Mouse (Mus musculus) c-Kit-positive CD71-positive TER-119-negative erythroid progenitor cells, embryonic 14.5 days (primary cell): ENCODE data around the gene Zp3r.
A peak's percentile ranks its signal among the peaks of the same experiment; 100 is the strongest.
"Not testable (repeated sequence)": the region's sequence is repeated elsewhere in the genome, so short reads cannot be mapped to it uniquely, and the experiment has no call there.

ENCODE experiments used
- DNase-seq: peaks from one replicate; pipeline ENCODE4 v3.0.0-alpha.2; 2013; ENCODE audit warnings: low read depth

The Zp3r gene

DNA sequence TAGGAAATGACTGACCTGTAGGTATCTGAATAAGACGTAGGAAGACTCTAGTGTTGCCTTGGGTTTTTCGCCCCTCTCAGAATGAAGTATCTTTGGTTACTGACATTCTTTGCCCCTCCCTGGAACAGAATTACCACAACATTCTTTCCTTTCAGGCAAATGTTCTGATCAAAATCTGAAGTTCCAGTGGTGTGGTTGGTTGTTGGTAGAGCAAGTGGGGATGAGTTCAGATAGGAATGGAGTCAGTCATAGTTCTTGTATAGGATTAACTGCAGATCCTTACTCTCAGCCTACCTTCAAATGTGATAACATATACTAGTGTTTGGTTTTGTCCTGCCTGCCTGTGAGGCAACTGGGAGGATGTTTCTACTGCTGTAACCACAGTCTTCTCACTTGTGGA is at the start of gene Zp3r:
TSS of gene Zp3r (minus strand) at position 101 of the 400 bp plus-strand sequence.
- no peak for DNase-seq

DNA sequence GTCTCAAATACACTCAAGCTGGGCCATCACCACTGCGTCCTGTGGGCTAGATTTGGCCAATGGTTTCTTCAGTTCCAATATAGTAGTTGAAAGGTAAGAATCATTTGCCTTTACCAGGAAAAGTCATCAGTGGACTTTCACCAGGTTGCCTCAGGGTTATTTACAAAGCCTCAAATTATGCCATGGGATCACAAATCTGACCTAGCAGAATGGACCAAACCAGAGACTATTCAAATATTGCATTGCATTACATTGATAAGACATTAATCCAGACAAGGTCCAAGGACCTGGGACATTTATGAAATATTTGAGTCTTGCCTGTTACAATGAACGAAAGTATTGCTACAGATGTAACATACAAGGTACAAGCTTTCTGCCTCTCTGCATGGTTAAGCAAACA is 49.1 kb upstream of the Zp3r start:
- DNase-seq = no peak

DNA sequence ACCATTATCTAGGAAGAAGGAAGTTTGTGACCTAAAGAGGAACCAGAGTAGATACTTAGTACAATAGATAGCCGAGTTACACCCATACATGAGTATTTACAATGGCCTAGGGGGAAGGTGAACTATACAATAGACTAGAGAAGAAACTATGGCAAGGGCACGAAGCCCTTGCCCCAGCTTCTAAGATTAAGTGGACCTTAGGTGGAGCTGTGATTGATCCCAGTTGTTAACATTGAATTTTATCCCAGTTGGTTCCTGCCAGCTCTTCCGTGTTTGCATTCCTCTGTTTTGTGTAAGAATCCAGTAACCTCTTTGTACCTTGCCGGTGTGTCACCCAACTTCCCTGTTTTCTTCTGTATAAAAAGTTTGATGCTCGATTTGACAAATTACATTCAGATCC is 34.2 kb upstream of the Zp3r start:
- DNase-seq = not testable (repeated sequence)

DNA sequence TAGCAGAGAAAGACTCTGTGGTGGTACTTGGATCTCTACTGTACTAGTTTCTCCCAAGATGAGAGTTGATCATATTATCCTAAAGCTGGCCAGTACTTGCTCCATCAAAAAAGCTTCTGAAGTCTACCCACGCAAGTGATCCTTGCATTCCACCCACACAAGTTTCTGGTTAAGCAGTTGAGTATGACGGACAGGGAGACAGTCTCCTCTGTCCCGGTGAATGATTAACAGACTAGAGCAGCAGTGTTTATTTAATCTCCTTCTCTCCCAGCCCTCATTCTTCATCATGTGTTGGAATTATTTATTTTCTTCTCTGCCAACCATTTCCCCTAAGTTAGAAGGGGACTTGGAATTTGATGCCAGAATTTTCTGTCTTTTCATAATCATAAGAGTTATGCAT is 32.0 kb upstream of the Zp3r start, which contains the start of gene C4bp:
TSS of gene C4bp (minus strand) at position 179 of the 400 bp plus-strand sequence.
- no peak for DNase-seq

DNA sequence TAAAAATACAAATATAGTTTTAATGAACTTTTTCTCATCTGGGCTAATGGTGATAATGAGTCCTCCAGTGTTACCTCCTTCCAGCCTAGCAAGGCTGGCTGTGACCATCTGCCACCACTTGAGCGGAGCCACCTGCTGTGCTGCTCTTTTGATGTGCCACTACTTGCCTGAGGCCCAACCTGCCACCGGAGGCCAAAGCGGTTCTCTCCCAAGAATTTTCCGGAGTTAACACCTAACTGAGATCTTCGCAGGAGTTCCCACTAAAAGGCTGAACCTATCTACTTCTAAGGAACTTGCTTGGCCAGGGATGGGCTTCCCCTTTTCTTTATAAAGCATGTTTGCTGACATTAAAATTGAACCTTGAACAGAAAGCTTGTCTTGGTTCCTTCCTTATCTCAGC is 30.2 kb upstream of the Zp3r start:
- DNase-seq = not testable (repeated sequence)

DNA sequence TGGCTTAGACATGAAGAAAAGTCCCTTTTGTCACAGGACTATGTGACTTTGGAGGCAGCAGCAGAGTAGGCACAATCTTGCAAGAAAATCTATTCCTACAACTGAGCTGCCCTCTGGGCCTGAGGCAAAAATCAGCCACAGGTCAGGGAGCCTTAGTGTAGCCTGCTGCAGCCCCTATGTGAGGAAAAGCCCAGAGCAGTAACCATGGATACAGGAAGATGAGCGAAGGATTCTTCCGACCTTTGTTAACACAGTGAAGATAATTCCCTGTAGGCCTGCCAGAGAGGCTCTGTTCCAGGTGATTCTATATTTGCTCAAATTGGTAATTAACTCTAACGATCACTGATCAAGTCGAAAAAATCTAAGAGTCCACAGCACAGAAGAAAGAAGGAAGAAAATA is 14.7 kb upstream of the Zp3r start:
- no peak for DNase-seq

DNA sequence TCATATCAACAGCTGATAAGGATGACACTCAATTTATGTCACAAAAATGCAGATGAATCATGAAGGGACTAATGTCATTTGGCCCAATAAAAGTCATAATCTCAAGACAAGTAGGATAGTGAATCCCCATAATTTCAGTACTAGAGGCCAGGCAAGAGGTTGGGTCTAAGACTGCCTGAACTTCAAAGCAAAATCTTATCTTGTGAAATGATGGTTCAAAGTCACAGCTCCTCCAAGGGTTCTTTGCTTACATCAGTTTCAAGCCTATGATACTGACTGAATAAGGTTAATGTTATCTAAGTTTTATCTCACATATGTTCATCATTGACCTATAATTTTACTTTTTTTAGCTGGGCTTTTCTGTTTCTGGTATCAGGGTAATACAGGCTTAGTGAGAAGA is 11.5 kb upstream of the Zp3r start:
- no peak for DNase-seq

DNA sequence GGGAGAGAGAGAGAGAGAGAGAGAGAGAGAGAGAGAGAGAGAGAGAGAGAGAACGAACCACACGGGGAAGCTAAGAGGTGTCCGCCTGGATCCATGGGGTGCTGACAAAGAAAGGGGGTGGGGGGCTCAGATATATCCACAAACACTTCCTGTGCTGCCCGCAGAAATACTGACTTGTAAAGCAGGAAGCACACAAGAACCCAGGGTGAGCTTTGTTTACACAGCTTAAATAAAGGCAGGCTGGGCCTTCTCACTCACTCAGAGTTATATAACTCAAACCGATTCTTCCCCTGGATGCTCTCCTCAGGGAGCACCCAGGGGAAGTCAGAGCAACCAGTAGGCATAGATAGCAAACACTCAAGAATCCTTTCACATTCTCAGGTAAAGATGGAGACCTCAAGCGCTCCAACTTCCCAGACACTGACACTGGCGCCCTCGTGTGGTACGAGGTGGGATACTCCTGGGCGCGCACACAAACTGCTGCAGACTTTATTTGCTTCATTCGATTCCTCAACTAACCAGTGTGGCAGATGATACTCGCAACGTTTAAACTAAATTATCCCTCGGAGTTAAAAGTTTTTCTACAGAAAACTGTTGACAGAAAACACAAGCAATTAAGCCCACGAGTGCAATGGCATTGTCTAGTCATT is 4.5 kb upstream of the Zp3r start:
- peak; percentile 51 for DNase-seq

DNA sequence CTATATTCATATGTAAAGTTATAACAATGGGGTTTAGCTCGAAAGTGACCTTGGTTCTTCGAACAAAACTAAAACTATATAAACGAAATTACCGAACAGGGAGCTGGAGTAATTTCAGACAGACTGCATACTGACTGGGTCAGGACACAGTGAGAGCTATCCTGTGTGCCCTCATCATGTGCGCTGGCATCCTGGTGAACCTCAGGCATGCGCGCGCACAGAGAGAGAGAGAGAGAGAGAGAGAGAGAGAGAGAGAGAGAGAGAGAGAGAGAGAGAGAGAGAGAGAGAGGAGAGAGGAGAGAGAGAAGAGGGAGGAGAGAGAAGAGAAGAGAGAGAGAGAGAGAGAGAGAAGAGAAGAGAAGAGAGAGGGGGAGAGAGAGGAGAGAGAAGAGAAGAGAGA is 3.9 kb upstream of the Zp3r start:
- DNase-seq = no peak

DNA sequence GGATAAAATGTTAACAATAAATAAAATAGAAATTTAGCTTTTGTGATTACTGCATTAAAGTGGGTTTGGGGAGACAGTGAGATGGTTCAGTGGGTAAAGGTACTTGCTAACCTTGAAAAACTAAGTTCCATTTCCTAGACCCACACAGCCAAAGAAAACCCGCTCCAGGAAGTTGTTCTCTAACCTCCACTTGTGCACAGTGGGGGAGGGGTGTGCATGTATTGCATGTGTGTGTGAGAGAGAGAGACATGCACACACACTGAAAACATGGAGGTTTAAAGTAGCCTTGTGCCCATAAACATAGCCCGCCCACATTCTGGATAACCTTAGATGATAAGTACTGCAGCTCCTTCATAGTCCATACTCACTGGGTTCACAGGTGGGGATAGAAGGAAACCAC is 33.1 kb downstream of the Zp3r start:
- DNase-seq = no peak

DNA sequence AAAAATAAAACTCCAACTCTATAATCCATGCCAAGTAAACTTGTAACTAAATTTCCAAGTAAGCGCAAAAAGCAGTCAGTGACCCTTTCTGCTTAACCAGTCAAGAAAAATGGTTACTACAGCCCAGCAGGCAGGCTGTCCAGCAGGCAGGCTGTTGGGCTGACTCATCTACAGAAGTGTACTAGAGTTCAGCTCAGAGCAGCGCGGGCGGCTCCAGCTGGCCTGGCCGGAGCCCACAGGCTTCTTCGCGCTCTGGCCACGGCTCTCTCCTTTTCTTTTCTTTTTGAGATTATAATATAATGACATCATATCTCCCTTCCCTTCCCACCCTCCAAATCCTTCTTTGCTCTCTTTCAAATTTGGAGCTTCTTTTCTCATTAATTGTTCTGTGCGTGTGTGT is 40.8 kb downstream of the Zp3r start:
- DNase-seq = no peak

DNA sequence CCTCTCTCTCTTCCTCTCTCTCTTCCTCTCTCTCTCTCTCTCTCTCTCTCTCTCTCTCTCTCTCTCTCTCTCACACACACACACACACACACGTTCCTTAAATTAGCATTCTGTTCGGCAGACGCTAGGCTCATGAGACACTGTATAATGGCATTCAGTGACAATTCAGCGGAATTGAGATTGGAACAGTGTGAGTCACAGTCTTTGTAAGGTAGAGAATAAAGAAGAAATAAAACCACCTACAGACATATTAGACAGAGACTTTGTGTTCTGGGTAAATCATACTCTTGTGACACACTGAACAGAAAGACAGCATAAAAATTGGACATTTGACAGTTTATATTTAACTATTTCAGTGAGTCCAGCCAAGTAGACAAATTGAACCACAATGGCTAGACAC is 53.0 kb downstream of the Zp3r start:
- no peak for DNase-seq

DNA sequence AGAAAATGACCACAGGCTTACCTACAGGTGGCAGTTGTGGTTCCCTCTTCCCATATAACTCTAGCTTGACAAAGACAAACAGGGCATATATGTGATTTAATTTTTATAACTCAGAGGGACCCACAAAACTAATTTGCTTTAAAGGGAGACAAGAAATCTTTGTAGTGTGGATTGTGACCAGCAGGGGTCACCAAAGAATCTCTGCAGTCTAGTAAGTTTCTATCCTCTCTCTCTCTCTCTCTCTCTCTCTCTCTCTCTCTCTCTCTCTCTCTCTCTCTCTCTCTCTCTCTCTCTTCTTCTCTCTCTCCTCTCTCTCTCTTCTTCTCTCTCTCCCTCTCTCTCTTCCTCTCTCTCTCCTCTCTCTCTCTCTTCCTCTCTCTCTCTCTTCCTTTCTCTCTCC is 53.5 kb downstream of the Zp3r start:
- DNase-seq = peak; percentile 17

DNA sequence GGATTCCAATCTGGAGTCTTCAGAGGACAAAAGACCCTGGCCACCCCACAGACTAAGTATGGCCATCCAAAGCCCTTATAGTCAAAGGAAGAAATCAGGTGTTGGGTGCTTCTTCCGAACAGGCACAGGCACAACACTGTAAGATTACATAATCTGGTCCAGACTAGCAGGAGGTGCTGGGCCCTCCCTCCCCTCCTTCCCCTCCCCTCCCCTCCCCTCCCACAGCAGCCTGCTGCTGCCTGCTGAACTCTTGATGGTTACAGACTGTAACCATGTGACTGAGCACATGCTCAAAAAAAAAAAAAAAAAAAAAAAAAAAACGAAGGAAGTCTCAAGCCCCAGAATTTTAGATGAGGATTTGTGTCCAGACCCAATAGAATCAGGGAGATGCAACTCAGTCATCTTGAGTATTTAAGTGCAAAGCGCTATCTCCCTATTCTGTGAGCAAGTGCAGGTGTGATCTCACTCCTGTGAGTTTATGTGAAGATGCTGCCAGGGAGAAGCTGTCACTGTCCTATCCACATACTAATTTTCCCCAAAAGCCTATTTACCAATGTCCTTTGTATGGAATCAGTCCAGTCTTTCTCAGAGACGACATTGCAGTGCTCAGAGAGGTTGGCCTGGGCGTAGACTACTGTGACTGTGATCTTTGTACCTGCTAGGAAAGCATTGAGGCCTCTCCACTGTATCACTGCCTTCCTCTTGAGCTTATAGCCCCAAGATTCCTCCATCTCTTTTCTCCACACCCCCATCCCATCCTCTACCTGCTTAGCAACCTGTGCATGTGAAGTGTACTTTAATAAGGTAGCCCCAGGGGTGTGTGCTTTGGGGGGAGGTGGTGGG is 77.8 kb downstream of the Zp3r start:
- DNase-seq = no peak

DNA sequence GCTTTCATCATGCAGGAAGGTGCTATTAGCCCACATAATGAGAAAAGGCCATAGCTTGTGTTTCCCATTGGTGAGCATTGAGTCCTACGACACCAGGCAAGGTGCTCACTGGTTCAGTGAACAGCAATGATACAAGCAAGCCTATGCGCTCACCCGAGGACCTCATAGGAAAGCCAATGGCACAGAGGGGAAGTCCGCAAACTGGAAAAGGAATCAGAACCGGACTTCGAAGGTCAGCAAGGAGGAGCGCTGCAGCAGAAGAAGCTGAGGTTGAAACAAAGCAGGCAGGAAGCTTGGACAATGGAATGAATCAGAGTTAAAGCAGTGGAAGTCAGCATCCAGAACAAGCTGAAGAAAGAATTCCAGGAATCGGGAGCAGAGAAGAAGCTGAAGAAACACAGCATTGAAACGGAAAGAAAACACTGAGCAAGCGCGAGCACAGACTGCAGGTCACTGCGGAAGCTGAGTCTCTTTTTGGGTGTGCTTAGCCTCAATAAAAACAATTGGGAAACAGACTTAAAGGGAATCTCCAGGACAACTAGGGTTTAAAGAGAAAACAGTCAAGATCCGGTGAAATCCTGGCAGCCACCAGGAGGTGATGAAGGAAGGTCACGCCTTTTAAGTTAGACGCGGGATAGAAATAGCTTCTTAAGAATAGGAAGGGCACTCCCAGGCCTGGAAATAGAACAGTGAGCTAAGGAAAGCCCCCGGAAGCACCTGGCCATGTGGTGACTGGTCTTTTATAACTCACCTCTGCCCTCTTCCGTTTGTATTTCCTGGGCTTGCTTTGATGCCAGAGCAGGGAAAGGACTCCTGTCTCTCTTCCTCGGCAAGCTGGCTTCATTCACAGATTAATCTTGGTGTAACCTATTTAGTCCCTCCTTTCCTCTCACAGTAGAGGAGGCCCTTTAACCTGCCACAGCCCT is 78.9 kb downstream of the Zp3r start:
- DNase-seq = no peak

DNA sequence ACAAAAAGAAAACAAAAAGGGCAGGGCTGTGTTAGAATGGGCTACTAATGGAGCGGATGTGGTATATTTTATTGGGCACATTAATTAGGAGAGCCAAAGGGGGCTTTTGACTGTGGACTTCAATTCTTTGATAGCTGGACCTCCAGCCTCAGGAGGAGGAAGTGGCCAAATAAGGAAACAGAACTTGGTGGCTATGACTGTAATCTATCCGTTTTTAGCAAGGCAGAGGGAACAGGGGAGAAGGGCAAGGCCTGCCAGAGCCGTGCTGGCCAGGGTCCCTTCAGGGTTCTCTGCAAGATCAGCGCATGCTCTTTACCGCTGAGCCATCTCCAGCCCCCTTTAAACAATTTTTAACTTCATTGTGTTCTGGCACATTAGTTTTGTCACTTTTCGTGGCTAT is 79.7 kb downstream of the Zp3r start:
- no peak for DNase-seq

DNA sequence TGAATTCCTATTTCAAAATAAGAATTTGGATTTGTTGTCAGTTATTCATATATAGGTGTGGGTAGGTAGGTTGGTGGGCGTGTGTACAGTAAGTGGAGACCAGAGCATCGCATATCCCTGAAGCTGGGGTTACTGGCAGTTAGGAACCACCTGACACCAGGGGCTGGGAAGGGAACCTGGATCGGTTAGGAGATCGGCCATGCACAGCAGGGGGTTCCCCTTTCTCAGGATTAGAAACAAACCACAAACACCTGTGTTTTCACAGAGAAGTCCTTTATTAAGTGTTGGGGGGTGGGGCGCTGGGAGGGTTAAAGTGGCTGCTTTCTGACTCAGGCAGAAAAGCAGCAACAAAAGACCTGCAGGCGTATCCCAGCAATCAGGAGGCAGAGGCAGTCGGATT is 80.3 kb downstream of the Zp3r start:
- no peak for DNase-seq

DNA sequence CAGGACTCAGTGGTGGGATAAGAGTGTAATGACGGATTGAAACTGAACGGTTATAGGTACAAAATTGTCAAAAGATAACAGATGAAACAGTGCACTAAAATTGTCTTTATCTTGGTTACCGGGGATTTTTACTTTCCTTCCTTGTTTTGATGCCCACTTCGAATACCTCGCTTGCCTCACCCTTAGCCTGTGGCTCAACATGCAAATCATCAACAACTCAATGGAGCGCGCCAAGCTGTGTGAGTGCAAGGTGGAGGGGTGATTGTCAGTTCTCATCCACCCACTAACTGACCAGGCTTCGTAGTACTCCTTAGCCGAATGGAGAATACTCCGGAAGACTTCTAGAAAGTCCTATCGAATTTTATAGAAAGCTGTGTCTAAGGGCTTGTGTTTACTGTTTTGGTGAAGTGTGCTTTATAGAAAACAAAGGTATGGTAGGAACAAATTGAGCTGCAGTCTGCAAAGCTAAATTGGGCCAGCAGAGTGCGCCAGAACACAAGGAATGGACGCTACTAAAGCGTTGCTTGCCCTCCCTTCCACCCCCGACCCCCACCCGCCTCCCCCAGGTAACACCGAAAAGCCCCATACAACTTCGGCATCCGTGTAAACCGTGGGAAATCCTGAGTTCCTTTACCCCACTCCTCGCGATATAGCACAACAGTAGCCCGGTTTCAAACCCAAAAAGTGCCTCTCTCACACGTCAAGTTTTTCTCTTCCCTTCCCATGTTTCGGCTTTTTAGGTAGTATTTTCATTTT is 81.6 kb downstream of the Zp3r start:
- peak; percentile 52 for DNase-seq
